Mouse (Mus musculus): Measurements from ENCODE around the gene Ermard. TPM values are rescaled to one million over a fixed set of nuclear protein-coding genes. Genes with fewer than 3 reads are reported as not detected.

Ermard gene
- polyA plus RNA-seq, 1 experiment from 2014 or later: 97.1 TPM

DNA sequence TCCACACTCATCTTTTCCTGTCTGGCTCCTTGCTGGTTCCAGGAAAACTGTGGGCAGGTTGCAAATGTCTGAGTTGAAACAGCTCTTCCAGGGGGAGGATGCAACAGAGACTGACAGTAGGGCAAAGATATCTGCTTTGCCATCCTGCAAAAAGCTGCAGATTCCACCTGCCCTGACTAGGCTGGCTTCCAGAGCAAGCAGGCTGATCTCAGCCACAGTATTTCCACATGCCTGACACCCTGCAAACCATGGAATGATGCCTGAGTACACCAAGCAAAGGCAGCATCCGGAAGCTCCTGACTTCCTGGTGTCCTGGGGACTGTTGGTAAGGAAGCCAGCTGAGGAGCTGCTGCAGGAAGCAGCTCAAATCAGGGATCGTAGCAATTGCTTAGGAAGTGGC is 28.1 kb downstream of the Ermard start:
- H3K4me1 ChIP-seq: peaks cover 31% of the 10 kb centered on the region
- no peak for DNase-seq (ENCODE audit: low spot score)
- no peaks in the 10 kb centered on the region for H3K27me3 ChIP-seq (ENCODE audit: low read depth, poor library complexity, severe bottlenecking)
- H3K36me3 ChIP-seq: no peaks in the 10 kb centered on the region
- H3K4me3 ChIP-seq: no peak overlapping the region
- H3K9me3 ChIP-seq (replicated peaks): no peaks in the 10 kb centered on the region
- WGBS: 76% methylated on average over 2 of the region's 2 CpGs
- H3K27ac ChIP-seq (replicated peaks): no peak overlapping the region

DNA sequence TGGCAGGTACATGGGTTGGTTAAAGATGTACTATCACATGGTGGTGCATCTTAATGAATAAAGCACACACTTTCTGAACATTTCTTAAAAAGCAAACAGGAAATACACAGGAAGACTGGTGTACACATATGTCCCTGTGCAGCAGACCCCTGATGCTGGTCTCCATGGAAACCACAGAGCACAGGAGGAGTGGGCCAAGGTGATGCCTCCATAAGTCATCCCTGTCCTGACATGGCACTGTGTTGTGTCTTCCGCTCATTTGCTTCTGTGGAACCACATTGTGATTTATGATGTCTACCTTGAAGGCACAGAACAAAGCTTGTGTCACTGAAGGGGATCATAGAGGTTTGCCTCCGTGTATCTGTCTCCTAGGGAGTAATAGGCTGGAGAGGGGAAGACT is 31.2 kb downstream of the Ermard start:
- H3K9me3 ChIP-seq (replicated peaks): no peaks in the 10 kb centered on the region
- no peaks in the 10 kb centered on the region for H3K36me3 ChIP-seq
- H3K27me3 ChIP-seq (ENCODE audit: low read depth, poor library complexity, severe bottlenecking): peaks cover 19% of the 10 kb centered on the region
- H3K4me3 ChIP-seq: no peak overlapping the region
- DNase-seq (ENCODE audit: low spot score): no peak
- 91% methylated on average over 2 of the region's 2 CpGs for WGBS
- peaks cover 26% of the 10 kb centered on the region for H3K4me1 ChIP-seq
- H3K27ac ChIP-seq (replicated peaks): no peak overlapping the region

DNA sequence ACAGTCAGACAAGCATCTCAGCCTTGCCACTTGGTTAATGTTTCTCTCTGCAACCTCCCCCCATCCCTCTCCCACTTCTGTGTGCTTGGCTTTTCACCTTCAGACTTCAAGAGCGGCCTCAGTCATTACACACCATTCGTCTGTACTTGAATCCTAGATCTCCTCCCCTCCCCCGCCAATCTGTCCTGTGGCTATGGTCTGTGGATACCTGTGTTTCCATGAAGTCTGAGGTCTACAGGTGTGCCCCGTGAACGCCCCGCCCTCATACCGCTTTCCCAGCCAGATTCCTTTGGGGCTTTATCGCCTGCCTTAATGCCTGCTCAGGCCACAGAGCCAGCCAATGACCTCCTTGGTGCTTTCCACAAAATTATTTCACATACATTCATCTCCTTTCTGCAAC is 34.0 kb downstream of the Ermard start:
- no peaks in the 10 kb centered on the region for H3K9me3 ChIP-seq (replicated peaks)
- H3K27me3 ChIP-seq (ENCODE audit: low read depth, poor library complexity, severe bottlenecking): peaks cover 42% of the 10 kb centered on the region
- 83% methylated on average over 8 of the region's 8 CpGs for WGBS
- DNase-seq (ENCODE audit: low spot score): no peak
- no peaks in the 10 kb centered on the region for H3K36me3 ChIP-seq
- no peak overlapping the region for H3K4me3 ChIP-seq
- H3K4me1 ChIP-seq: peaks cover 23% of the 10 kb centered on the region
- H3K27ac ChIP-seq (replicated peaks): no peak overlapping the region

DNA sequence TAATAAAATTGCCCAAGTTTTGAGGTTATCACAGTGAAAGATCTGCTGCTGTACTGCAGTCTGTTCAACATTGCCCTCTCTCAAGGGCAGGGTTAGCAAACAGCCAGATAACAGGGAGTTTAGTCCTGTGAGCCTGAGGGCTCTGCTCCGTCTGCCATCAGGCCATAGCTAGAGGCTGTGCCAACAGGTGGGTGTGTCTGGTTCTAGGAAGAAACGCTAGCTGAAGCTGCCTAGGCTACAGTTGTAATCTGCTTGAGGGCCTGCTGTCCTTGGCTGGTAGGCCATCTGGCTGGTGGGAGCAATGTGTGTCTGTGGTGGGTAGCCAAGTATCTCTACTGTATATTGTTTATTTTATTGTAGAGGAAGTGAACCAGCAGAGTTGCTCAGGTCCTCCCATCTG is 36.5 kb downstream of the Ermard start:
- H3K27me3 ChIP-seq (ENCODE audit: low read depth, poor library complexity, severe bottlenecking): peaks cover 52% of the 10 kb centered on the region
- WGBS: 73% methylated on average over 2 of the region's 2 CpGs
- DNase-seq (ENCODE audit: low spot score): no peak
- no peaks in the 10 kb centered on the region for H3K9me3 ChIP-seq (replicated peaks)
- no peaks in the 10 kb centered on the region for H3K36me3 ChIP-seq
- H3K4me3 ChIP-seq: no peak overlapping the region
- H3K27ac ChIP-seq (replicated peaks): no peak overlapping the region
- H3K4me1 ChIP-seq: peaks cover 36% of the 10 kb centered on the region

DNA sequence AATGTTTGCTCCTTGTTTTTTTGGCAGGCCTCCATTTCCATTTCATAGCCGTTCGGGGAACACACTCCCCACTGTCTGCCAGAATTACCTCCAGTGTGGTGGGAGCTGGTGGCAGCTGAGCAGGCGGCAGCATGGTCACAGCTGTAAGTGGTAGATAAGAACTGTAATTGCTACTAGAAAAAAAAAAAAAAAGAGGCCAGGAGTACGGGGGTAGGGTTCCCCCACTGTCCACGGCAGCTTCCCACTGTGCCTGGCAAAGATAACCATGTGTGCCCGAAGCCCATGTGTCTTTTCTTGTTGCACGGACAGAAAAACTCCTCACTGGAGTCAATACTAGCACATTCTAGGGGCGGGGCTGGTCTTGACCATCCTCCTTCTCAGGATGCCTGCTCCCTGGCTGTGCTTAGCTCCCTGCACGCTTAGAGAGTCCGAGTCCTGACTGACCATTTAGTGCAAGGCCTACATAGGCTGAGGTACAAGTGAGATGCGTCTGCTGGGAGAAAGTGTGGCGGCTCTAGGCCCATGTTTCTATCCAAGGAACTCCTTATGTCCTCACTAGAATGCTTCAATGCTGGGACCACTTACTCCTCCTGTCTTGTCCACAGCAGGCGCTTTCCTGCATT is 43.3 kb downstream of the Ermard start:
- Histone ChIP-seq H3K36me3 (no peaks in the 10 kb centered on the region), H3K27ac (replicated peaks) (0 out of 2 replicates have a peak overlapping the region, but pooled peaks have one; percentile 23), H3K4me3 (no peak overlapping the region), H3K4me1 (peaks cover 33% of the 10 kb centered on the region), H3K27me3 (ENCODE audit: low read depth, poor library complexity, severe bottlenecking) (peaks cover 36% of the 10 kb centered on the region), H3K9me3 (replicated peaks) (no peaks in the 10 kb centered on the region)
- DNase-seq (ENCODE audit: low spot score): no peak
- 76% methylated on average over 13 of the region's 13 CpGs for WGBS

DNA sequence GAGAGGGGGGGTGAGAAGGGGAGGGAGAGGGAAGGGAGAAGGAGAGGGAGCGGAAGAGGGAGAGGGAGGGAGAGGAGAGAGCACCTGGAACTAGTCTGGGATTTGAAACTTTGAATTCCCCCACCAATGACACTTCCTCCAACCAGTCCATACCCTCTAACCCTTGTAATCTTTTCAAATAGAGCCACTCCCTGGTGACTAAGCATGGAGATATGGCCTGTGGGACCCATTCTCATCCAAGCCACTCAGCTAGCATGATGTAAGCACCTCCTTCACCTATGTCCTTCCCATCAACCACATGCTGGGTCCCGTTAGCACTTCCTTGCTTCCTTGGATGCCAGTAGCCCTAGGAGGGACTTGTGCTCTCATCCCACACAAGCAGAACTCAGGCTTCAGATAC is 44.0 kb downstream of the Ermard start:
- Histone ChIP-seq H3K27ac (replicated peaks) (0 out of 2 replicates have a peak overlapping the region, but pooled peaks have one; percentile 23), H3K36me3 (no peaks in the 10 kb centered on the region), H3K27me3 (ENCODE audit: low read depth, poor library complexity, severe bottlenecking) (peaks cover 33% of the 10 kb centered on the region), H3K4me3 (no peak overlapping the region), H3K9me3 (replicated peaks) (no peaks in the 10 kb centered on the region), H3K4me1 (peaks cover 34% of the 10 kb centered on the region)
- WGBS: 60% methylated on average over 2 of the region's 2 CpGs
- no peak for DNase-seq (ENCODE audit: low spot score)

DNA sequence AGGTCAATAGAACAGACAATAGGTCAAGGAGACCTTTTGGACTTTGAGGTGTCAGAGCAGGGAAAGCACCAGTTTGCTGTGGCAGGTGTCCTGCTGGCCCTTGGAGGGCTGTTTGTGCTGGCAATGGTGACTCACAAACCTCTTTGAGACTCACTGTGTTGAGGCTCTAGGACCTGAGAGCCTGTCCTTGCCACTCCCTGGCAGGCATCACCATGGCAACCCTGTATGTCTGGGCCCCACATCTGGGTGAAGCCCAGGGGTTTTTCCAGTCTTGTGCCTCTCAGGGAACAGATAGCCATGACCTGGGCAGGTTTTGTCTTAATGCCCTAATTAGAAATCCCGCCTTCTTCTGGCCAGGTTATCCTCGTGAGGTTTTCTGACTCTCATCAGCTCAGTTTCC is 47.2 kb downstream of the Ermard start:
- WGBS: 51% methylated on average over 2 of the region's 2 CpGs
- Histone ChIP-seq H3K4me3 (no peak overlapping the region), H3K27me3 (ENCODE audit: low read depth, poor library complexity, severe bottlenecking) (peaks cover 16% of the 10 kb centered on the region), H3K36me3 (no peaks in the 10 kb centered on the region), H3K4me1 (peaks cover 22% of the 10 kb centered on the region), H3K9me3 (replicated peaks) (no peaks in the 10 kb centered on the region), H3K27ac (replicated peaks) (peak overlapping the region; percentile 39)
- DNase-seq (ENCODE audit: low spot score): no peak

DNA sequence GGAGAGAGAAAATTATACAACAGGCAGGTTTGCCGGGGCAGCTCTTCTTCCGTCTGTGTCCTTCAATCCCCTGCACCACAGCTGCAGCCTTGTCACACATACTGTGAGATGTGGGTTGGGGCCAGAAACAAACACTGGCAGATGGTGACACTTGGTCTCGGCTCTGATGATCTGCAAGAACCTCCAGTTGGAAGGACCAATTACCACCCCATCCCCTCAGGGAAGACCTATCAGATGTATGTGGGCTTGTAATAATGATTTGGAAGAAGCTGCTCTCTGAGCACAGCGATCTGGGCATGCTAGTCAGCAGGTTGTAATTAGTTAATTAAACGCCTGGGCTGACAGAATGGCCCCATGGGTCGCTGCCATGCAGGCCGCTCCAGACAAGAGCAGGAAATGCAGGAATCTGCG is 47.6 kb downstream of the Ermard start:
- DNase-seq (ENCODE audit: low spot score): peak; percentile 31
- peaks cover 25% of the 10 kb centered on the region for H3K4me1 ChIP-seq
- peak overlapping the region; percentile 9; the same call in 1 of the 2 replicates for H3K4me3 ChIP-seq
- H3K36me3 ChIP-seq: no peaks in the 10 kb centered on the region
- peaks cover 12% of the 10 kb centered on the region for H3K27me3 ChIP-seq (ENCODE audit: low read depth, poor library complexity, severe bottlenecking)
- peak overlapping the region; percentile 39 for H3K27ac ChIP-seq (replicated peaks)
- H3K9me3 ChIP-seq (replicated peaks): no peaks in the 10 kb centered on the region
- 49% methylated on average over 8 of the region's 8 CpGs for WGBS

DNA sequence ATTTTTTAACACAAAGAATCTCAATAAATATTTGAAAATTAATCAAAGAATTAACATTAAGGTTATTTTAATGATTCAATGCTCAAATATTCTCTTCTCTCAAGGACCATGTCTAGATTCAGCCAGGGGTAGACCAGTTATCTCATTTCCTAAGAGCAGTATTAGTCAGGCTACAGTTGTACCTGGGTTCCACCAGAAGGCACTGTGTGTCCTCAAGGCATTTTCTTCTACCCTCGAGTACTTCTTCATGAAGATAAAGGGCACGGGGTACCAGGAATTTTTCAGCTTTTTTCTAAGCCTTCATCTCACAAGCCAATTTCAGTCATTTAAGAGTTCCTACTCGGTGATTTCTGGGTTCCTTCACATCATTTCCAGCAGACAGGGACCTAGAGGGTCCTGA is 50.7 kb downstream of the Ermard start:
- Histone ChIP-seq H3K36me3 (no peaks in the 10 kb centered on the region), H3K4me1 (peaks cover 29% of the 10 kb centered on the region), H3K4me3 (no peak overlapping the region), H3K27me3 (ENCODE audit: low read depth, poor library complexity, severe bottlenecking) (no peaks in the 10 kb centered on the region; the same call in 1 of the 2 replicates), H3K27ac (replicated peaks) (no peak overlapping the region), H3K9me3 (replicated peaks) (no peaks in the 10 kb centered on the region)
- DNase-seq (ENCODE audit: low spot score): no peak
- WGBS: 89% methylated on average over 3 of the region's 3 CpGs

DNA sequence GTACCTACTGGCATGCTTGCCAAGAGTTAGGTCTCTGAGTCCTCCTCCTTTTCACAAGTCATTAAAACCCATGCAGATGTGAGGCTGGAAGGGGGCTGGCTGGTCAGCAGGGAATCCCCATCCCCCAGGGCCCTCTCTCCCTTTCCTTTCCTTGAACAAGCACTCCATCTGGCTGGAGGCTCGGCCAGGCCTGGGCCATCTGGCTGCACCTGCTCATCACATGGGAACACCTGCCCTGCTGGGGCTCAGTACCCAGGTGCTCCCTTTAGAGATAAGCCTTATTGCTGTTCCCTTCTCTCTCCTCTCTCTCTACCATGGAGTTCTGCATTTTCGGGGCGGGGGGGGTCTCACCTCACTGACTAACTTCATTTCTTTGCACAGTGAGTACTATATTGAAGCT is 52.5 kb downstream of the Ermard start:
- Histone ChIP-seq H3K4me3 (no peak overlapping the region), H3K27me3 (ENCODE audit: low read depth, poor library complexity, severe bottlenecking) (no peaks in the 10 kb centered on the region), H3K9me3 (replicated peaks) (0 out of 2 replicates have a peak, but pooled peaks cover 2% of the 10 kb centered on the region), H3K36me3 (no peaks in the 10 kb centered on the region), H3K27ac (replicated peaks) (peak overlapping the region; percentile 28; the same call in 1 of the 2 replicates), H3K4me1 (peaks cover 18% of the 10 kb centered on the region)
- no peak for DNase-seq (ENCODE audit: low spot score)
- 37% methylated on average over 3 of the region's 3 CpGs for WGBS

DNA sequence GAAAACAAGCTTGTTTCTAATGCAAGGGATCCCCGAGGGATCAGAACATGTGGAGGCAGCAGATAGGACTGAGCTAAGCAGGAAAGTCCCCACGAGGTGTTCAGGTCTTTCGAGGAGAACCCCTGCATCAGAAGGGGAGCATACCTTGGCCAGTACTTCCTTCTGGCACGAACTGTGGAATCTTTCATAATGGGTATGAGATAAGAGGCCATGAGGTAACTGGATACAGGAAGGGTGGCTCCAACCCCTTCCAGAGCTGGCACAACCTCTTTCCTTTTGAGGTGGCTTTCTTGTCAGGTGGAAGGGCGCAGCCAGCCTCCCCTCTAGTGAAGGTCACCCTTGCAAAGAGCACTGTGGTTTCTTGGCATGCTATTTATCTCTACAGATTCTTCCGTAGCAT is 55.8 kb downstream of the Ermard start:
- Histone ChIP-seq H3K9me3 (replicated peaks) (0 out of 2 replicates have a peak, but pooled peaks cover 4% of the 10 kb centered on the region), H3K4me3 (no peak overlapping the region), H3K27me3 (ENCODE audit: low read depth, poor library complexity, severe bottlenecking) (no peaks in the 10 kb centered on the region), H3K27ac (replicated peaks) (no peak overlapping the region), H3K4me1 (peaks cover 7% of the 10 kb centered on the region), H3K36me3 (no peaks in the 10 kb centered on the region)
- no peak for DNase-seq (ENCODE audit: low spot score)
- WGBS: 88% methylated on average over 6 of the region's 6 CpGs

DNA sequence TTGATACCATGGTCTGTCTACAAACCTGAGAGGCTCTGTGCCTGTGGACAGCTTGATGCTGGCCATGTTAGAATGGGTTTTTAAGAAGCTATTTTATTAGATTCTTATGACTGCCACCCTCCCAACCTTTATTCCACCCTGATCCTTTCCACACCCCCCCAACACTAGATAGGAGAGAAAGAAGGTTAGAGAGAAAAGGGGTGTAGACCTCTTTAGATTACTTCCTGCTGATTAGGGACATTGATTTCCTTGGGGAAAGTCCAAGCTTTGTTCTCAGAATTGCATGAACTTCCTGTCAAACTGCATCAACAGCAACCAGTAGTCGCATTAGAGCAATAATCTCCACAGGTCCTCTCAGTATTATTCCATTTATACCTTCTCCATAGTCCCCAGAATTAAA is 57.7 kb downstream of the Ermard start:
- H3K4me3 ChIP-seq: no peak overlapping the region

DNA sequence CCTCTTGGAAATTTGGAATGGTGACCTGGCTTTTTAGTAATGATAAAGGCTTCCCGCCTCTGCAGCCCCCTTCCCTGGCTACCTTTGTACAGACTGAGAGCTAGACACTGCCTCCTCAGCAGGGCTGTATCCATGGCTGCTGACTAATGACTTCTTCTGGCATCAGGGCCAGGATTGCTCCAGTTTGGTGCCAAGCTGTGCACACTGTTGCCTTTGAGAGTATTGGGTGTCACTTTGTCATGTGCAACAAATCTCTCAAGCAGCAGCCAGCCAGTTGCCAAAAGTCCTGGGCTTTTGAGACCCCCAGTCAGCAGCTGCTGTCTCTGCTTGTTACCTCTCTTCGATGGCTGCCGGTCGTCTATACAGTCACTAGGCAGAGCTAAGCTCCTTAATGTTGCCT is 60.3 kb downstream of the Ermard start:
- H3K4me3 ChIP-seq: no peak overlapping the region
- H3K4me1 ChIP-seq: no peaks in the 10 kb centered on the region
- no peak for DNase-seq (ENCODE audit: low spot score)
- no peaks in the 10 kb centered on the region for H3K27me3 ChIP-seq (ENCODE audit: low read depth, poor library complexity, severe bottlenecking)
- no peaks in the 10 kb centered on the region for H3K36me3 ChIP-seq
- 0 out of 2 replicates have a peak, but pooled peaks cover 4% of the 10 kb centered on the region for H3K9me3 ChIP-seq (replicated peaks)
- no peak overlapping the region for H3K27ac ChIP-seq (replicated peaks)
- 84% methylated on average over 4 of the region's 4 CpGs for WGBS

More for the DNA sequence above, 57.7 kb downstream of the Ermard start:
- Histone ChIP-seq H3K9me3 (replicated peaks) (0 out of 2 replicates have a peak, but pooled peaks cover 4% of the 10 kb centered on the region), H3K36me3 (no peaks in the 10 kb centered on the region), H3K27ac (replicated peaks) (no peak overlapping the region), H3K27me3 (ENCODE audit: low read depth, poor library complexity, severe bottlenecking) (no peaks in the 10 kb centered on the region), H3K4me1 (peaks cover 3% of the 10 kb centered on the region; the same call in 1 of the 2 replicates)
- DNase-seq (ENCODE audit: low spot score): no peak
- 87% methylated on average over 1 of the region's 1 CpGs for WGBS
